Mouse (Mus musculus) left cerebral cortex, postnatal 36 days (tissue): ENCODE measurements around the gene Trim62. TPM values are rescaled to one million over a fixed set of nuclear protein-coding genes. Genes with fewer than 3 reads are reported as not detected.

Source experiments
- DNase-seq, 2 experiments: peaks; one replicate each; pipeline ENCODE4 v3.0.0; 2021 to 2022; ENCODE audit warnings: low spot score in 2 of 2, mixed read lengths in 1 of 2
- intact Hi-C: fragments of 180-260 bp; cut with DNase I; formaldehyde crosslinking; loops from one replicate; pipeline ENCODE4 v1.15.1; 2025
- total RNA-seq, 2 experiments: library from RNA; stranded (reverse); gene quantifications; 2 replicates each; pipeline ENCODE4 v1.2.3; 2021

Trim62 gene
- 10 to 100 TPM; 17.6 to 18.9 TPM for total RNA-seq

- intact Hi-C loops, result no loop called here
- DNase-seq, result peak; percentile 34 to 63
Observed at GRCm38 (mm10) chr4:128883379-128883781, at the start of gene Trim62. Gene Trim62 (plus strand): TSS chr4:128883580.

DNA sequence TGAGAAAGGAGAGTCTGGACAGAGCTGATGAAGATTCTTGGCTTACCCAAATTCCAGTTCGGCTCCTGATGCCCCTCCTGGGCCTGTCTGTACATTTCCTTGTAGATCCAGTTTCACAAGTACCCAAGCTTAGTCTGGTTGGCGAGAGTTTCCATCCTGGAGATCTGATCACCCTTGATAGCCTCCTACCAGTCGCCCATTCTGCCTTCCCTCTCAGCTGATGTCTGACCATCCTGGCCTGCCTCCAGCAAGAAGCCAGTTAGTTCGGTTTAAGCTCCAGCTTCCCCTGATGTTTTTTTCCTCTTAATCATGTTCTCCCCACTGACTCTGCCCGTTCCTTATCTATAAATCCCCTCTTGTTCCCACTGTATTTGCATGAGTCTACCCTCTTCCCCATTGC is 45.2 kb upstream of the Trim62 start:
- DNase-seq, result no peak
- intact Hi-C loops, result no loop called here

GRCm38 (mm10) chr4:128839811-128840738 is 43.3 kb upstream of the Trim62 start:
- intact Hi-C loops, result no loop called here
- no peak for DNase-seq

DNA sequence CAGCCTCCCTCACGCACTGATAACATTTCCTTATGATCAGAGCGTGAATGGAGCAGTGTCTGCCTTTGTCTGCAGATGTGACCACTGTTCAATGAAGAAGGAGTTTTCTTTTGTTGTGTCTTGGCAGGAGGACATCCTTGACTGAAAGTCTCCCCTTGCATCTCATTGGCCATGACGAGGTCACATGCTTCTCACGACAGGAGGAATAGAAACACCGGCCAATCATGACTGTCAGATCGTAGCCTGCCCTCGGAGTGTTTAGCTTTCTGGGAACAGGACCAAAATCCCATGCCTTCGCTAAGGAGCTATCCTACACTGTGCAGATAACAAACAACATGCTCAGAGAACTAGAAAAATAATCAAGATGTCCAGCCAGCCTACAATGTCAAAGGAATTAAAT is 42.1 kb upstream of the Trim62 start:
- intact Hi-C loops, result no loop called here
- DNase-seq, result no peak

DNA sequence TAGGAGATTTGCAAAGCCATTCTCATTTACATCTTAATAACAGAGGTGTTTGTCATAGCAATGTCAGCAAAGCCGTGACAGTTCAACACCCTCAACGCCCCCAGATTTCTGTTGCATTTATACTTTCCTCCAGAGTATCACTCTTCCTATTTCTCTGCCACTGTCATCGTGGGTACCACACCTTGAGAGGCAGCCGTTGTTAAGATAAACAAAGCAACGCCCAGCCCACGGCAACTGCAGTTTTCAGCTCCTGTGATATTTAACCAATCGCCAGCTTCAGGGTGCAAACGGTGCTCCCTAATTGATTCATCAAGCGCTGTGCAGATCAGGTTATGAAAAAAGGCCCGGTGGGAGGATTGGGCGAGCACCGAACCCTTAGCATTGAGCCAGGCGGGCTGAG is 38.8 kb upstream of the Trim62 start:
- DNase-seq, result no peak
- intact Hi-C loops, result no loop called here

GRCm38 (mm10) chr4:128845367-128845973 is 37.9 kb upstream of the Trim62 start:
- DNase-seq, result no peak
- intact Hi-C loops, result no loop called here

GRCm38 (mm10) chr4:128848961-128849360 is 34.4 kb upstream of the Trim62 start:
- DNase-seq, result no peak
- intact Hi-C loops, result no loop called here

DNA sequence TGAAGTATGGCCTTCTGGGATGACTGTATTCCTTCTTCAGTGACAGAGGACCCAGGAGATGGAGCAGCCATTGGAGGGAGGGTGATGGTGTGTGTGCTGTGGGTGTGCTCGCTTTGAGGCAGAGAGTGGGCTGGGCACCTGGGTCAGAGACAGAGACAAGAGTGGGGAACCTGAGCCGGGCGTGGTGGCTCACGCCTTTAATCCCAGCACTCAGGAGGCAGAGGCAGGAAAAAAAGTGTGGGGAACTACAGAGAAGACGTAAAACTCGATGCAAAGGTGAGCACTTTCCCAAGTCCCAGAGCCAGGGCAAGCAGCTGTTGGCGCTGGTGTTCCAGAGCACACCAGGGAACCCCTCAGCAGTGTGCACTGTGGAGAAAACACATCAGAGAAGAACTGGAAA is 33.7 kb upstream of the Trim62 start:
- intact Hi-C loops, result no loop called here
- DNase-seq, result no peak

GRCm38 (mm10) chr4:128852266-128852887 is 31.0 kb upstream of the Trim62 start:
- no peak for DNase-seq
- intact Hi-C loops, result no loop called here

DNA sequence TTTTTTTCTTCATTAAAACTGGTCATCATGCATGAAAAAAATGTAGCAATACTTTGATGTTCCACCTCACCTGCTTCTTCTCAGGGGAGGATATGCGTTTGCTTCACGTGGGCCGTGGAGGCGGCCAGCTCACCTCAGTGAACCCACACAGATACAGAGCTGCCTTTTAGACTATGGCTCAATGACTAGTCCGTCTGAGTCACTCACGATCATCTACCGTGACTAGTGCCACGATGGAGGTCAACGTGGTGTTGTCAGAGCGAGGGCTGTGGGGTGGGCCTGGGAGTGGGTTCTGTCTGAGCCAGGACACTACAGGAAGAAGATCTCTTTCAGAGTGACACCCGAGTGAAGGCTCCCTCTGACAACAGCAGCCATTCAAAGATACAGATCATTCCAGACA is 30.3 kb upstream of the Trim62 start:
- intact Hi-C loops, result no loop called here

DNA sequence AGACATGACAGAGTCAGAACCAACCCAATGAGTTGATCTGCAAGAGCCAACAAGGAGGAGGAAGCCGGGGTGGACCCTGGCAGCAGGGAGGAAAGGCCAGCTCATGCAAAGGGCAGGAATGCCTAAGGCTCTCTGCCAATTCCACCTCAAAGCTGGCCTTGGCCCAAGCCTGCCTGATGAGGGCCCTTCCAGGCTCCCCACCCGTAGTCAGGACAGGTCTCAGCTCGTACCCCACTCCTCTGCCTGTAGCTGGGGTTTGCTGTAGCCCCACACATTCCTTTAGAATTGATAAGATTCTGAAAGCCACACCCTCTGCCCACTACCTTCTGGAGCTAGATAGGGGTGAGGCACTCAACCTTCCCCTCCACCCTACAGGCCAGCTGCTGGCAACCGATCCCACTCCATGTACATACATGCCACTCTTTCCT is 27.8 kb upstream of the Trim62 start:
- no peak for DNase-seq
- intact Hi-C loops, result loop anchor here (5.0 kb wide), 4 partner anchors 43 to 243 kb away; partner anchors contain the start of gene Zscan20

More for the DNA sequence above, 30.3 kb upstream of the Trim62 start:
- DNase-seq, result no peak

GRCm38 (mm10) chr4:128857212-128857611 is 26.2 kb upstream of the Trim62 start:
- no peak for DNase-seq
- intact Hi-C loops, result loop anchor here (5.0 kb wide), 4 partner anchors 45 to 245 kb away; partner anchors contain the start of gene Zscan20

- DNase-seq, result peak; percentile 51 to 59
- intact Hi-C loops, result loop anchor here (5.0 kb wide), 4 partner anchors 46 to 246 kb away; partner anchors contain the start of gene Zscan20
Observed at GRCm38 (mm10) chr4:128858226-128858625, 25.2 kb upstream of the Trim62 start.

- intact Hi-C loops, result loop anchor here (5.0 kb wide), 4 partner anchors 47 to 247 kb away; partner anchors contain the start of gene Zscan20
- DNase-seq, result no peak
Observed at GRCm38 (mm10) chr4:128858878-128859277, 24.5 kb upstream of the Trim62 start.

DNA sequence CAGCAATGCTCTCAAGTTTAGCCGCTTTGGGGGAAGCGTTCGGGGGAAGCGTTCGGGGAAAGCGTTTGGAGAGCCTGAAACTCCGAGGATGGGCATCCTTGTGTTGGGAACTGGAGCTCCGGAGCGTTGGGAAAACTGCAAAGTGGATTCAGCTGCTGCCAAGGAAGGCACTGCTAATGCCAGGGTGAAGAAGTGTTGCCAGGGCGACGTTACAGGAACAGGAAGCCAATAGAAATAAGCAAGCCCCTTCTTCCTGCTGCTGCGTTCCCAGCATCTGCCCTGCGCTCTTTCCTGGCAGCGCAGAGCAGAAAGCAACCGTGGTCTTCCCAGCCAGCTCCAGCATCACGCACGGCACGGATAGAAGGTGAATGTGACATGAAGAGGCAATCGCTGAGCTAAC is 10.4 kb upstream of the Trim62 start:
- intact Hi-C loops, result no loop called here
- peak; percentile 21 to 33 for DNase-seq

DNA sequence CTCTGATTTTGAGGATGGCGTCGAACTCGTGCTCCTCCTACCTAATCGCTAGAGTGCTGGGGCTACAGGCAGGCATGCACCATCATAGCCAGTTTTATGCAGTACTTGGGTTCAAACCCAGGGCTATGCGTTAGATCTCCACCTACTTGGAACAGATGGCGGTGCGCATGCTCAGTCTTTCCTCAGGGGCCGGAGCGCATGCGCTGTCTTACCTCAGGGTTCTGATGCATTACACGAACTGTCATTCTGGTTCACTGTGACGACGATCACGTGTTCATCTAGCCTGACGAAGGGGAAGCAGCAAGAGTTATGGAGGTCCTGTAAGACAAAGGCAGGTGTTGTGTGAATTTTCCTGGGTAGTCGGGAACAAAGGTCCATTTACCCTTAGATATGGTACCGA is 9.3 kb upstream of the Trim62 start:
- intact Hi-C loops, result no loop called here
- DNase-seq, result no peak

DNA sequence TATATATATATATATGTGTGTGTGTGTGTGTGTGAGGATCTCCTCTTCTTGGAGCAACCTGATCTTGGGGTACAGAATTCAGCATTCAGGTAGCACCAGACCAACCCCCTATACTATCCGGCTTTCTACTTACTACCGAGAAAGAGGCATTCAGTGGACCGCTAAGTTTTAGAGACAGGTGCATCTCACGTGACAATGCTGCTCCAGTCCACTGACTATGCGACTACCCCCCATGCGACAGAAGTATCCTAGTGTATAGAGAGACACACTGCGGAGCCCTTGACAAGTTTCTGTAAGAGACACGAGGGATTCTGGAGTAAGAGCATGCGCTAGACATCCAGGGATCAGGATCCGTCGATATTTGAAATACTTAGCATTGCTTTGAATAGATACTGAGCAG is 7.9 kb upstream of the Trim62 start:
- no peak for DNase-seq
- intact Hi-C loops, result no loop called here

GRCm38 (mm10) chr4:128877520-128877919 is 5.9 kb upstream of the Trim62 start:
- DNase-seq, result no peak
- intact Hi-C loops, result no loop called here

DNA sequence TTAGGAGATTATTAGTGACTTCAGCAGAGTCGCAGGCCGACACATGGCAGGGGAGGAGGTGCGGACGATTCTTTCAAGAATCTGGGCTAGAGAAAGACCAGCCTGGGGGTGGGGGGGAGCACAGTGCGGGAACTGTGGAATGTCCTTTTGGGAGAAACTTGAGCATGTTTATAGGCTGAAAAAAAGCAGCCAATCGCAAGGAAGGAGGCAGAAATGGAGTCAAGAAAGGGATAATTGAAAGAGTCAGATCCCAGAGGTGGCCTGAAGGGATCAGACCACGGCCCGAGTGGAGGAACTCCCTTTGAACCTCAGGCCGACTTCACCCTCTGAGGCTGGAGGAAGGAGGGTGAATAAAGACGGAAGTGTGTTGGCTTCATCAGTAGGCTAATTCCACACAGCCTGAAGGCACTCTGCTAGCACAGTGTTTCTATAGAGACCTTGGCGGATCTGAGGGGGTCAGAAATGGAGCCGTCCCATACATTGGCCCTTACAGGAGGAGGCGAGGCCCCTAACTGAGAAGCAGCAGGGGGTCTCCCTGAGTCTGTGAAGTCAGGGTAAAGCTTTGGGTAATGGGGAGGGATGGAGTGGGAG is 4.4 kb upstream of the Trim62 start:
- DNase-seq, result no peak
- intact Hi-C loops, result no loop called here
